Mouse (Mus musculus): ENCODE data around the gene Ehd4. TPM values are rescaled to one million over a fixed set of nuclear protein-coding genes. Genes with fewer than 3 reads are reported as not detected.

The Ehd4 gene
- 10 to 100 TPM; 36.0 to 56.6 TPM for total RNA-seq (2021)
- long read RNA-seq, experiment 1, transcript Ehd4-201 (6 exons, 3,730 nt), result major isoform, 20 of 53 reads
- long read RNA-seq, experiment 1, partial matches to known transcripts, result 1 of 53 reads
- long read RNA-seq, experiment 1, other reads (novel, unspliced or antisense), result 32 of 53 reads
- long read RNA-seq, experiment 2, transcript Ehd4-201 (6 exons, 3,730 nt), result major isoform, 52 of 80 reads
- long read RNA-seq, experiment 2, partial matches to known transcripts, result 1 of 80 reads
- long read RNA-seq, experiment 2, other reads (novel, unspliced or antisense), result 27 of 80 reads

DNA sequence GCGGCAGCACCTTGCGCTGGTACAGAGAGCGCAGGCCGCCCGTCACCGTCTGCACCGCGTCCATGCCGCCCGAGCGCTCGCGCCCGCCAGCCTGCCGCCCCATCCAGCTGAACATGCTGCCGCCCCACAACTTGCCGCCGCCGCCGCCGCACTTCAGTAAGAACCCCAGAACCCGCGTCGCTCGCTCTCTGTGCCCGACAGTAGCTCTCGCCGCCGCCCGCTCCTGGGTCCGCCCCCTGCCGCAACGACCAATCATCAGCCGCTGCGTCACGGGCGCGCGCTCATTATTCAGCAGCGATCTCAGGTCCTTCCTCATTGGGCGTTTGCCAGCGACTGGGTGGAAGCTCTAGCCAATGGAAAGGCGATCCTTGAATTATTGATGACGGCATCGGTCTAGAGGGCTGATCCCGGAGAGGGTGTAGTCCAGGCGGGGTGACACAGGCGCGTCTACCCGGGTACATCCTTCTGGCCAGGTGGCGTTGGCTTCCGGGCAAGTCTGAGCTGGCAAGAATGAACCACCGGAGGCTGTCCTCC is at the start of gene Ehd4:
TSS of gene Ehd4 (minus strand) at position 246 of the 534 bp plus-strand sequence.
- peak; percentile 98 for DNase-seq

DNA sequence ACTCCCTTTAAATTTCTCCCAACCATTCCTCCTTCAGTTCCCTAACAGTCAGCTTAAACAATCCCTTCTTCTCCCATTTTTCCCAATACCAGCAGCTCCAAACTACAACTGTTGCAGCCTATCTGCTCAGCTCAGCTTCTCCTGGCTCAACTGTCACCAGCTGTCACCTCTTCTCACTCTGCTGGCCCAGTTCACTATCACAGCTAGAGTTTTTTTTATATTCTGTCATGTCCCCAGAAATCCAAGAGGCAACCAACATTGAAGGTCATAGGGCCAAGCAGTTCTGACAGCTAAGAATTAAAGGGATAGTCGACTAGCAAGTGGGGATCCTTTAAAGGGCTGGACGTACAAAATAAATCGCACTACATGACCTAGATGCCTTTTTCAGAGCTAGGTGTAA is 49.3 kb upstream of the Ehd4 start:
- peak; percentile 56 for DNase-seq

DNA sequence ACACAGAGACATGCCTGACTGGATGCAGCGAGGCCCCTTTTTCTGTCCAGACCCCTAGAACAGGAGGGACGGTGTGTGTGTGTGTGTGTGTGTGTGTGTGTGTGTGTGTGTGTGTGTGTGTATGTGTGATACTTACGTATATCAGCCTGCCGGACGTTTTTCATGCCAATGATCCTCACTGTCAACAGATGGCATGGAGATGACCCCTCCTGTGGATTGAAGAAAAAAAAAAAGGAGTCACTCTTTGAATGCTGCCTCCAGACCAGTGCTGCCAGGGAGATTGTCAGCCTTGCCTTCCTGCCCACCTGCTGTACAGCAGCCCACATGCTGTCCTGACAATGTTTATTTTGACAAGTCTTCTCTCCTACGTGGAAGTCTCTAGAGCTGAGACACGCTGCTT is 45.7 kb upstream of the Ehd4 start:
- no peak for DNase-seq

DNA sequence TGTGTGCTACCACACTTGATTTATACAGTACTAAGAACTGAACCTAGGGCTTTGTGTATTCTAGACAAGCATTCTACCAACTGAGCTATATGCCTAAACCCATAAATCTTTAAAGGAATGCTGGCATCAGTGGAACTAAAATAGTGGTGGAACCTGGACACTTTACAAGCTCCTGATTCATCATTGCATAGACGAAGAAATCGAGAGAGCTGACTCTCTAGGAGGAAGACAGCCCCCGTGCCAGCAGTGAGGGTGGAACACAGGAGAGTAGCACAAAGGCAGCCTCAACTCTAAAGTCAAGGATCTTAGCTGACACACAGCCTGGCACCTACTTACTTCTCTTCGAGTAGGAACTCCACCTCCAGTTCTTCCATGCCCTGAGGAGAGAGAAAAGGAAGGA is 33.8 kb upstream of the Ehd4 start:
- no peak for DNase-seq

DNA sequence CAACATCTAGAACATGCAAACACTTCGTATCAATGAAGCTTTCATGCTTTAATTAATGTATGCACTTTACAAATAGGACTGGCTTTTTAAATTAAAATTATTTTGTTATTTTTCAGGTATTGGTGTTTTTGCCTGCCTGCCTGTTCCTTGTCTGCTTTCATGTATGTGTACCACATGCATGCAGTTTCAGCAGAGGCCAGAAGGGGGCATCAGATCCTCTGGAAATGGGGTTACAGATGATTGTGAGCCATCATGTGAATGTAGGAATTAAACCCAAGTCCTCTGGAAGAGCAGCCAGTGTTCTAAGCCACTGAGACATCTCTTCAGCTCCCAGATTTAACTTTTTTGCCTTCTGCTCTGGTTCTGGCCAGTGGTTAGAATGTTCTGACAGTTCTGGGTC is 33.2 kb upstream of the Ehd4 start:
- no peak for DNase-seq

DNA sequence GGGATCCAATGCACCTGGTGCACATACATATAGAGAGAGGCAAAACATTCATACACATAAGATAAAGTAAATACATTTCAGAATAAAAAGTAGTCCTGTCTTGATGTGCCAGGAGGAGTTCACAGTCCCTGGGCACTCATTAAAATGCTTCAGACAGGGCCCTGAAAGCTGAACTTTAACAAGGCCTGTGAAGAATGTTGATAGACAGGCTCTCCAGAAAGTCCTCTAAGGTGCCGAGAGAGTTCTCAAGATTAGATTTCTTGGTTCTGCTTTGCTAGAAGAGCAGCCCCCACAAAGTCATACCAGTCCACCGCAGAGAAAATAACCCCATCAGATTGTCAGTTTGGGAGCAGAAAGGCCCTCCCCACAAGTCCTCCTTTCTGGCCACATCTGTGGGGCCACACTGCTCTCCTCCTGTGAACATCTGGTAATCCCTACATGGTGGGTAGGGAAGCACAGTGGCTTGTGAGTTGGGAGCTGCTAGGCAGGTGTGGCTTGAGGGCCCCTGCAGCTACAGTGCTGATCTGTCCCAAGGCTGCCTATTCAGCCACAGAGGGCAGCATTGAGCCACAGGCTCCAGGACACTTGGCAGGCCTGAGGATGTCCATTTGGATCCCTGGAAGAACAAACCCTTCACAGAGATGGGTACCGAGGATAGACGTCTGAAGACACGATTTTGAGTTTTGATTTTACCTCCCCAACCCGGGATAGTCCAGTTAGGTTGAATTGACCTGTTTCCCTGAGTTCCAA is 31.3 kb upstream of the Ehd4 start:
- DNase-seq, result no peak

DNA sequence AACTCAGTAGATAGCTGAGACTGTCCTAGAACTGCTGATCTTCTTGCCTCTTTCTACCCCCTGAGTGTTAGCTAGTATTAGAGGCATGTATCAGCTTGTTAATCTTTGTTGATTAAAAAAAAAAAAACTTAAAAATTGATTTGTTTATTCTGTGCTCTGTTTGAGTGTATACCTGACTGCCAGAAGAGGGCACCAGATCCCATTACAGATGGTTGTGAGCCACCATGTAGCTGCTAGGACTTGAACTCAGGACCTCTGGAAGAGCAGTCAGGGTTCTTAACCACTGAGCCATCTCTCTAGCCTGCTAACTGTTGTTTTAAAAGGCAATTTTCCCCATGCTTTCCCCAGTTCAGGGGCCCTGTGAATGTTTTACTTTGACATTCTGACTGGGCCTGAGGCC is 24.5 kb upstream of the Ehd4 start:
- no peak for DNase-seq

DNA sequence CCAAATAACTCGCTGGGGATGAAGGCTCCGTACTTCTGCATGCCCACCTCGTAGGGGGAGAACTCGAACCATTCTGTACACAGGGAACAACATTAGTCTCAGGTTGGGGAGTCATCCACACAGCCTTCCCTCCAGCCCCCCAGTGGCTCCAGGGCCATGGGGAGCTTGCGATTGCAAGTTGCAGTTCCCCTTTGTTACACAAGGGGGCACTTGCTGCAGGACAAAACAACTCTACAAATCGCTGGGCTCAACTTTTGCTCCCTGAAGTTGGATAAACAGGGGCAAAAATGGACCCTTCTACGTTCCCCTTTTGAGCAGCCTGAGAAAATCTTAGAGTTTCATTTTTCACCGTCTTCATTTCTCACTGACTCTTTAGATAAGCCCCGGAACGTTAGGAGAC is 19.3 kb upstream of the Ehd4 start:
- DNase-seq, result no peak

DNA sequence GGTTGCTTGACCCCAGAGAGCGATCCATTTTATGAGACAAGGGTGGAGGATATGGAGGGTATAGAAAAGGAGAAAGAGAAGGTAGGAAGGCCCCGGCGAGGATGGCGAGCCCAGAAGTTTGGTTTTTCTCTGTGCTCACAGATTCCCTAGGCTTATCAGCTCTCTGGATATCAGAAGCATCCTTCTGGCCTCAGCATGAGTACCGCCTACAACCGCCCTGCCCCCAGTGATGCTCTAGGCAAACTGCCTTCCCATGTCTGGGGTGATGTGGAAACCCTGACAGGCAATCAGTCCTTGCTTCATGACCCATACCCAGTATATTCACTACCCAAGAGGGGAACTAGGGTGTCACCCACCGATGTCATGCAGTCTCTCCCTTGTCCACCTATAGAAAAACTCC is 17.0 kb upstream of the Ehd4 start:
- no peak for DNase-seq

DNA sequence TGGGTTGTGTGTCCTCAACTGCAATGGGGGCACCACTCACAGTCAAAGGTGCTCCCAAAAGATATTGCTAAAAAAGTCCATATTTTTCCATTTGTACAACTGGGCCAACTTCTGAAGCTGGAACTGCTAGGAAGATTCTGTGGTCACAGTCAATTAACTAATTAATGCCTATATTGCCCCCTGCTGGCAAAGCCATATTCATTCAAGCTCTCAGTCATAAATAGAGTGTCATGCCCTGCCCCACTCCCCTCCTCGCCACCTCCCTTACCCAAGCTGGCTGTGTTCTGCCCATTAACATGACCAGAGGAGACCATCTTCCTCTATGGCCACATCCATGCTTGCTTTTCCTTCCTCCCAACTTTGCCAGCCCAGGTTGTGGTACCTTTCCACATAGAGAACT is 16.3 kb upstream of the Ehd4 start:
- DNase-seq, result no peak

DNA sequence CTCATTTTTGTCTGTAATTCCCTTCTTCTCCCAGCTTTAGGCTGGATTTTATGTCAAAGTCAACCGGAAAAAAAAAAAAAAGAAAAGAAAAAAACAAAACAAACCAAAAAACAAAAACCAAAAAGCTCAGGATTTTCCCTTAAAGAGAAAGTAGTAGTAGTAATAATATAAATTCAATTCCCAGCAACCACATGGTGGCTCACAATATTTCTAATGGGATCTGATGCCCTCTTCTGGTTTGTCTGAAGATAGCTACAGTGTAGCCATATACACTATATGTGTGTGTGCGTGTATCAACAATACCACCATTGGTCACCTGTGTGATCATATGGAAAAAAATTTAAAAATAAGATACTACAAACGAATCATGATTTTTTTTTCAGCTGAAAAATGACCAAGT is 15.0 kb upstream of the Ehd4 start:
- DNase-seq, result no peak

DNA sequence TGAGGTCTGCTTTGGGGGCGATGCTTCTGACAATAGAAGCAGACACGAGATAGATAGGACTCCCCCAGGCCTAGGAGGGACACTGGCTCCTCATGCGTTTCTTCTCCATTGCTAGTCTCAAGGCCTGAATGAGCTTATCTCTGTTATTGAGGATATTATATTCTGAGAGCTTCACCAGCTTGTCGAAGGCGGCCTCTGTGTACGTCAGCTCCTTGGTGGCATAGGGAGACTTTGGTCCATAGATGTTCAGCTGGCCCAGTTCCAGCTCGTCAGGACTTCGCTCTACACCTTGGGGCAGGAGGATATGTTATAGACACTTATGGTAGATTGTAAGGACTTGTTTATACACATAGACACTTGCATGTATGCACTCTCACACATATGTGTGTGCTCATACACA is 13.4 kb upstream of the Ehd4 start:
- no peak for DNase-seq

DNA sequence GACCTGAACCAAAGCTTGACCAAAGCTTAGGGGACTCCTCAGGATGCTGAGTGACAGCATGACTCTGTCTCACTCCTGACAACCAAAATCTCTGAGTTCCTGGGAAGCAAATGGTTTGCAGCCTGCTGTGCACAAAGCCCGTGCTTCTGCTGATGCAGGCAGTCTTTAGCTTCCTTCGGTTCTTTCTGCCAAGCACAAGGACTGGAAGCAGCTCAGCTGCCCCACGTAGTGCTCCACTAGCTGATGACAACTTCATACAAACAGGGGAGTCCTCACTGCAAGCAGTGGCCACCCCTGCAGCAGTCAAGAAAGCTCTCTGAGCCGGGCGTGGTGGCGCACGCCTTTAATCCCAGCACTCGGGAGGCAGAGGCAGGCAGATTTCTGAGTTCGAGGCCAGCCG is 11.1 kb upstream of the Ehd4 start:
- DNase-seq, result no peak

DNA sequence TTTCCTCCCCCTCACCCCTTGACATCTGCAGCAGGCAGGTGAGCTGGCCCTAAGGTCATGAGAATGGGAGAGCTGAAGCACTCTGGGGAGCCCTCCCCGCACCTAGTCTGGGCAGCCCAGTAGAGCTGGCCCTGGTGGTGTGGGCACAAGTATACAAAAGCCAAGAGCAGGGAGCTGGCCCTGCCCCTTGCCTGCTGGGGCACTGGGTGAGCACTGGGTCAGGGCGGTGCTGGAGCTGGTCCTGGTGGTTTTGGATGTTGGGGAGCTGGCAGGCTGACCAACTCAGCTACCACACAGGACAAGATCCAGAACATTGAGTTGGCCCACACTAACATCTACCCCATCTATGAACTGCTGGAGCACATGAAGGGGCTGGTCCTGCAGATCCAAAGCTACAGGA is 5.0 kb upstream of the Ehd4 start:
- peak; percentile 77 for DNase-seq

DNA sequence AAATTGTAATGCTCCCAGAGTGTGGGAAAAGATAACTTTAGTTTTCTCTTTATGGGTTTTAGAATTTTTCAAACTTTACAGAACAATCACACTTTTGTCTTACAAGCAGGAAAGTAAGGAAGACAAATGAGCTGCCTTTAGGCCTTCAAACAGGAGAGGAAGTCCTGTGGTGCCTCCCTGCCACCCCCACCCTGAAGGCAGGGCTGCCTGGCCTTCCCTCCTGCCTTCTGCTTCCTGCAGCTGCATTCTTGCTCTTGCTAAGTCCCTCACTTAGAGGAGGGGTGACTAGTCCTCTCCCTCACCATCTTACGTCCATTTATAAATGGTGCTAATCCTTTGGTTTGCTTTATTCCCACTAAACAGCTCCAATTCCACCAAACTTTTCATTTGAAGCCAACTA is 4.4 kb upstream of the Ehd4 start:
- DNase-seq, result peak; percentile 40

DNA sequence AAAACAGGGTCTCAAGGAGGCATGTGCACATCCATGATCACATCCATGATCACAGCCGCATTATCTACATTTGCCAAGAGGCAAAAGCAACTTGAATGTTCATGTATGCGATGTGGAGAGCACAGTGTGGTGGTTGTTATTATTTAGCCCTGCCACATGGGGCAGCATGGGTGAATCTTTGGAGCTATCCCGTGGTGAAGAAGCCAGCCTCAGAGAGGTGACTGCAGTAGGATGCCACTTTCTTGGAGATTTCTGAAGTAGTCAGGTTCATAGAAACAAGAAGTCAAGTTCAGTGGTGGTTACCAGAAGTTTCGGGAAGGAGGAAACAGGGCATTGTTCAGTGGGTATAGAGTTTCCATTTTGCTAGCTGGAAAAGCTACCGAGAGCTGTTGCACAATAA is 3.6 kb upstream of the Ehd4 start:
- DNase-seq, result no peak

DNA sequence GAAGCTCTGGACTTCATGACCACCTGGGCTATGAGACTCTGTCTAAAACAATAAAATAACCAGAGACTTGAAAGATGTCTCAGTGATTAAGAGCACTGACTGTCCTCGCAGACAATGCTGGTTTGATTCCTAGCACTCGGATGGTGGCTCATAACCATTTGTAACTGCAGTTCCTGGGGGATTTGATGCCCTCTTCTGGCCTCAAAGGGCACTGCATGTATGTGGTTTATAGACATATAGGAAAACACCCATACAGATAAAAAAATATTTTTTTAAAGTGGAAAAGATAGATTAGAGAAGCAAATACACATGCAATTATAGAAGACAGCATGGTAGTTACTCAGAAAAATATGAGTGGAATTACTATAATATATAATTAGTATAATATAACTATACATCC is 3.2 kb upstream of the Ehd4 start:
- no peak for DNase-seq

DNA sequence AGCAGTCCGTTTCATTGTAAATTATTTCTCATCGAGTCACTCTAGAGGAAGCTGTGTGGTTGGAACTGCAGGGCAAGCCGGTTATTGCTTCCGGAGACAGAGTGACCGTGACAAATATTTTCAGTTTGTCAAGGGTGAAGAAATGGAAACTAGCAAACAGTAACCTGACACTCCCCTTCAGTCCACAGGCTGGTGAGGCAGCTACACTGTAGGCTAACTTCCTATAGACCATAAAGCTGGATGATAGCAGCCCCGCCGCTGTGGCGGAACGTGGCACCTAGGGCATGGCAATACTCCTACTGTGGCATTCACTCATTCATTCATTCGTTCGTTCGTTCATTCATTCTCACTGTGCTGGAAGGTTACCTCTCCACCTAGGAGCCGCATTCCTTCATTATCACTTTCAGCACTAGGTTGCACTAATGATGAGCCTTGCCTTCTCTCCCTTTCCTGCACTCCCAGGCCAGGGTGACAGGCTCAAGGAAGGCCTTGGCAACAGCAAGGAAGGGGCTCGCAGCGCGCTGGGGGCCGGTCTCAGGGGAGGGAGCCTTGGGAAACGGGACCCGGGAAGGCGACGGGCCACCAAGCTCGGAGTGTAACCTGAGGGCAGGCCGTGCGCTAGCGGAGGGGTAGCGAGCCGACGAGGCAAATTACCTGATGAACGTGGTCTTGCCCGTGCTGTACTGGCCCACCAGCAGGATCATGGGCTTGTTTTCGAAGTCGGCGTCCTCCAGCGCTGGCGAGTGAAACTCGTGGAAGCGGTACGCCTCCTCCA is 633 bp downstream of the Ehd4 start:
- no peak for DNase-seq

DNA sequence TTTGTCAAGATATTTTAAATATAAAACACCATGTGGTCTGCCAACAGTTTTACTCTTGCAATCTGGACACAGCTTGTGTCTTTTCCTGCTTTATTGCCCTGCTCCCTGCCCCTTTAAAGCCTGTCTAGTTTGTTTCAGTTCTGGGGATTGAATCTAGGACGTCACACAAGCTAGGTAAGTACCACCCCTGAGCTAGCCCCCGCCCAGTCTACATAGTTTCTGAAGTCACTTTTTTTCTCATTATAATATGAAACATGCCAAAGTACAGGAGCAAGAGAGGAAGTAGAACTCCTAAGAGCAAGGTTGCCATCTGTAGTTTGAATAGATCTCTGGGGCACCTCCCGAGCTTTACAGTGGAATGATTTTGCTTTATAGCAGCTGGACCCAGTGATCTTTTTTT is 3.8 kb downstream of the Ehd4 start:
- no peak for DNase-seq

DNA sequence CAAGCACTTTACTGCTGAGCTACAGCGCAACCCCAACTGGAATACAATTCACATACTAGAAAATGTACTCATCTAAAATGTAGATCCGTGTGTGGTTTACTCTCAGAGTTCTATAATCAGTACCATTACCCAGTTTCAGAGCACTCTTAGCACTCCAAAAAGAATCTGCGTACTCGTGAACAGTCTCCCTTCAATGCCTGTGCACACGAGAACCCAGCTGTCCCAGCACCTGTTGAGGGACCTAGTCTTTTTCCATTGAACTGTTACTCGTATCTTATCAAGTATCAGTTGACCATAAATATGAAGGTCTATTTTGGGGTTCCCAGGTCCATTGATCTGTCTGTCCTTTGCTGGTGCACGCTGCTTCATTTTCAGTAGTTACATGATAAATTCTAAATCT is 4.8 kb downstream of the Ehd4 start:
- DNase-seq, result no peak

DNA sequence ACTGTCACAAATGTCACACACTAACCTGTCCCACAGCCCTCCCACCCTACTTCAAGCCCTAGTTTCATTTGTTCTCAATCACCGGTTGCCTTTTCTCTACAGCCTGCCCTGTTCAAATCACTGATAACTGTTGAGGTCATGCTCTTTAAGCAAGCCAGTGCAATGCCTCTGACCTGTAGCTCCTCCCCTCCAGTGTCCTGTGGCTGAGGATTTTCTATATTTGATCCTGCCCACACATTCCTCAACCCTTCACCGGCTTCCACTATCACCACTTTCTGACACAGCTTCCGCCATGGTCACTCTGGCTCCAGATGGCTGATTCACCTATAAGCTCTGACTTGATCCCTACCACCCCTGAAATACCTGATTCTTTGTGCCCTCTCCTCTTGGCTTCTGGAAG is 6.4 kb downstream of the Ehd4 start:
- no peak for DNase-seq

DNA sequence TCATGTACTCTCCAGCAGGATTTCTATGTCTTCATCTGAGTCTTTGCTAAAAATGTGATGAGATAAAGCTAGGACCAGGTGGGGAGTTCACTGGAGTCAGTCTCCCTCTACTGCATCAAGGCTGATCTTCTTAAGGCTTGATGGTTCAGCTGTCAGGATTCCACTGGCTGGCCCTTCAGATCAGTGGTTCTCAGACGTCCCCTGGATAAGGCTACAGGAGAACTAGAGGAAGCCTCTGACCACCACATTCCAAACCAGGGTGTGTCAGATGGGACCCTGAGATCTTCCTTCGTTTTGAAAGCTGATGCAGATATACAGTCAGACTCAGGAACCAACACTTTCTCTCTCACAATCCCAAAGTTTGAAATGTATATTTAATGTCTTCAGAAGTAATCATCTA is 7.0 kb downstream of the Ehd4 start:
- no peak for DNase-seq

DNA sequence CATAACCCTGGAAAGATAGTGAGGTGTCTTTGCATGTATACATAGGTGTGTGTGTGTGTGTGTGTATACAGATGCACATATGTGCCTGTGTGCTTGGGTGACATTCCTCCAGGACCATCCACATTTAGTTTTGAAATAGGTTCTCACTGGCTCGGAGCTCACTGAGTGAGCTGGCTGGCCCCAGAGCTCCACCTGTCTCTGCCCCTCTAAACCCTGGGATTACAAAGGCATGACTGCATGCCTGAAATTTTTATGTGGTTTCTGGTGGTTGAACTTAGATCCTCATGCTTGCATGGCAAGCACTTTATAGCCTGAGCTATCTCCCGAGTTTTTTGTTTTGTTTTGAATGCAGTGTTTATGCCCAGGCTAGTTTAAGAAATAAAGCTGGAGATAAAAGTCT is 7.9 kb downstream of the Ehd4 start:
- DNase-seq, result no peak

All from gastrocnemius, postnatal 25 days (tissue).